Mouse (Mus musculus) midbrain, embryonic 15.5 days (tissue): ENCODE data around the gene Prdm5. TPM values are rescaled to one million over a fixed set of nuclear protein-coding genes. Genes with fewer than 3 reads are reported as not detected.

Experiments
- ATAC-seq: fragments of 200-750 bp; cut with Nextera tagmentation; replicated peaks from 2 replicates; pipeline ENCODE4 v1.8.0; 2017; ENCODE audit warnings: moderate TSS enrichment
- H3K27ac ChIP-seq: fragments of 300-500 bp; sonication (generic); 2 replicates; pipeline ENCODE4 v1.5.1; 2015; ENCODE audit warnings: mild to moderate bottlenecking, inconsistent platforms
- H3K27me3 ChIP-seq: fragments of 300-500 bp; sonication (generic); replicated peaks from 2 replicates; pipeline ENCODE4 v1.6.1; 2015; ENCODE audit warnings: inconsistent platforms
- H3K36me3 ChIP-seq: fragments of 300-500 bp; sonication (generic); replicated peaks from 2 replicates; pipeline ENCODE4 v1.6.1; 2015; ENCODE audit warnings: inconsistent platforms
- H3K4me1 ChIP-seq: fragments of 300-500 bp; sonication (generic); 2 replicates; pipeline ENCODE4 v1.6.1; 2015; ENCODE audit warnings: inconsistent platforms
- H3K4me2 ChIP-seq: fragments of 300-500 bp; sonication (generic); 2 replicates; pipeline ENCODE4 v1.6.1; 2015; ENCODE audit warnings: inconsistent platforms, mild to moderate bottlenecking, moderate library complexity
- H3K4me3 ChIP-seq: fragments of 300-500 bp; sonication (generic); 2 replicates; pipeline ENCODE4 v1.5.1; 2015; ENCODE audit warnings: mild to moderate bottlenecking, inconsistent platforms
- H3K9ac ChIP-seq: fragments of 300-500 bp; sonication (generic); 2 replicates; pipeline ENCODE4 v1.6.1; 2015; ENCODE audit warnings: mild to moderate bottlenecking, inconsistent platforms
- H3K9me3 ChIP-seq: fragments of 300-500 bp; sonication (generic); 2 replicates; pipeline ENCODE4 v1.6.1; 2016; ENCODE audit warnings: inconsistent platforms
- WGBS: fragments of 180-500 bp; shearing (Covaris S2); methylation state at CpG from one replicate; pipeline ENCODE4 v1.1.7; 2015; ENCODE audit warnings: mixed read lengths; 5-methylcytosine and 5-hydroxymethylcytosine counted together
- polyA plus RNA-seq: library from polyadenylated mRNA; unstranded; fragments of >200 nt; fragmentation: Nextera tagmentation; extraction: Ambion mirVana; gene quantifications from 2 replicates; pipeline ENCODE4 v1.2.1, GENCODE M21; 2015

The Prdm5 gene
- polyA plus RNA-seq, 1 experiment from 2014 or later, result 5.2 TPM

GRCm38 (mm10) chr6:65969386-65970111 lies 190.8 kb downstream of the Prdm5 start:
- Histone ChIP-seq H3K36me3 (no peaks in the 10 kb centered on the region), H3K27ac (no peak overlapping the region), H3K9me3 (no peaks in the 10 kb centered on the region), H3K4me1 (peaks cover 10% of the 10 kb centered on the region), H3K27me3 (no peaks in the 10 kb centered on the region), H3K4me2 (no peak overlapping the region), H3K4me3 (no peak overlapping the region), H3K9ac (no peak overlapping the region)
- ATAC-seq, result peak; percentile 88
- WGBS, result 44% methylated on average over 6 of the region's 6 CpGs

- Histone ChIP-seq H3K9me3 (no peaks in the 10 kb centered on the region), H3K4me1 (peaks cover 10% of the 10 kb centered on the region), H3K27ac (no peak overlapping the region), H3K9ac (no peak overlapping the region), H3K36me3 (no peaks in the 10 kb centered on the region), H3K4me2 (no peak overlapping the region), H3K4me3 (no peak overlapping the region), H3K27me3 (no peaks in the 10 kb centered on the region)
- ATAC-seq, result peak; percentile 60
- WGBS, result 77% methylated on average over 9 of the region's 9 CpGs
These were observed 191.6 kb downstream of the Prdm5 start for GRCm38 (mm10) chr6:65970410-65970809.

Other genes starting within 250 kb of the Prdm5 start
- 4.0 and 4.2 TPM in 2 replicates for gene Ndnf, start 107.4 kb upstream of the Prdm5 start, polyA plus RNA-seq
- not detected in 2 replicates for gene 4930544G11Rik, start 173.6 kb downstream of the Prdm5 start, polyA plus RNA-seq